Mouse (Mus musculus) heart, embryonic 16.5 days (tissue): ENCODE results near the gene Afg1l. TPM values are rescaled to one million over a fixed set of nuclear protein-coding genes. Genes with fewer than 3 reads are reported as not detected.

Experiments used
- ATAC-seq: fragments of 200-750 bp; cut with Nextera tagmentation; replicated peaks from 2 replicates; pipeline ENCODE4 v1.8.0; 2017; ENCODE audit warnings: moderate number of reproducible peaks; ENCODE audit not compliant: insufficient read depth, low FRiP score; ENCODE audit errors: extremely low read depth
- H3K27ac ChIP-seq: fragments of 300-500 bp; sonication (generic); 2 replicates; pipeline ENCODE4 v1.5.1; 2014; ENCODE audit warnings: mild to moderate bottlenecking, low read length, control low read depth, moderate library complexity
- H3K27me3 ChIP-seq: fragments of 300-500 bp; sonication (generic); 2 replicates; pipeline ENCODE4 v1.6.1; 2014; ENCODE audit warnings: low read length, mixed read lengths; ENCODE audit not compliant: control insufficient read depth, insufficient read depth
- H3K36me3 ChIP-seq: fragments of 300-500 bp; sonication (generic); 2 replicates; pipeline ENCODE4 v1.6.1; 2014; ENCODE audit not compliant: control insufficient read depth, insufficient read depth
- H3K4me1 ChIP-seq: fragments of 300-500 bp; sonication (generic); 2 replicates; pipeline ENCODE4 v1.6.1; 2014; ENCODE audit warnings: low read length, mixed read lengths; ENCODE audit not compliant: control insufficient read depth, insufficient read depth
- H3K4me2 ChIP-seq: fragments of 300-500 bp; sonication (generic); 2 replicates; pipeline ENCODE4 v1.6.1; 2014; ENCODE audit warnings: low read depth, mild to moderate bottlenecking, control low read depth, low read length
- H3K4me3 ChIP-seq: fragments of 300-500 bp; sonication (generic); 2 replicates; pipeline ENCODE4 v1.5.1; 2014; ENCODE audit warnings: mild to moderate bottlenecking, control low read depth, low read length
- H3K9ac ChIP-seq: fragments of 300-500 bp; sonication (generic); 2 replicates; pipeline ENCODE4 v1.6.1; 2014; ENCODE audit warnings: low read length, control low read depth
- H3K9me3 ChIP-seq: fragments of 300-500 bp; sonication (generic); replicated peaks from 2 replicates; pipeline ENCODE4 v1.6.1; 2016; ENCODE audit warnings: low read length; ENCODE audit not compliant: control insufficient read depth
- WGBS: fragments of 180-500 bp; shearing (Covaris S2); extraction: QIAGEN DNeasy Blood & Tissue Kit; methylation state at CpG from one replicate; pipeline ENCODE4 v1.1.7; 2014; 5-methylcytosine and 5-hydroxymethylcytosine counted together
- polyA plus RNA-seq: library from polyadenylated mRNA; unstranded; fragments of >200 nt; fragmentation: Nextera tagmentation; extraction: Ambion mirVana; gene quantifications from 2 replicates; pipeline ENCODE4 v1.2.1, GENCODE M21; 2015

Afg1l gene
- polyA plus RNA-seq, 1 experiment from 2014 or later: 22.1 TPM

DNA sequence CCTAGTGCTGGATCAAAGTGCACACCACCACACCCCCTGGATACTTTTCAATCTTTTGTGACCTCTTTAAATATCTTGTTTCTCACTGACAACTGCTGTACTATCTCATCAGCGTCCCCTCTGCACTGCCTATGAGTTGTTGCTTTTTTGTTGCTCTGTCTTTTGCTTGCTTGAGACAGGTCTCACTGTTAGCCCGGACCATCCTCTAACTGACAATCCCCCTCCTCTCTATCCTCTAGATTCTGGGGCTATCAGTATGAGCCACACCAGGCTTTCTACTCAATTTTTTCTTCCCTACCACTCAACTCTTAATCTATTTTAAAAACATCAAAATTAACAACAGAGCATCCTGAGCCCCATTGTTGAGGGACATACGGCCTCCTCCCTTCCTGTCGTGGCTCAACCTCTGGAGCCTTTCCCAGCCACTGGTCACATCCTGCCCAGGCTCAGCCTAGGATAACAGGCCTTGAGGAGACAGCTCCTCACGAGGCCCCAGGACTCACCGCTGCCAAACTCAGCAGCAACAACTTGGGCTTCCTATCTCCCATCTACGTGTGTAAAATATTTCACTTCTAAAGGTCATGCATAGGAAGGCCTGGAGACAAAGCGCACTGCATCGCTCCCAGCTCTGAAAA, 20.7 kb downstream of the Afg1l start:
- Histone ChIP-seq H3K36me3 (peaks cover 14% of the 10 kb centered on the region), H3K27ac (peak overlapping the region; percentile 81), H3K4me3 (no peak overlapping the region), H3K9me3 (peaks cover 8% of the 10 kb centered on the region), H3K4me1 (peaks cover 15% of the 10 kb centered on the region), H3K9ac (no peak overlapping the region), H3K4me2 (no peak overlapping the region), H3K27me3 (no peaks in the 10 kb centered on the region)
- 44% methylated on average over 9 of the region's 9 CpGs for WGBS
- peak; percentile 92 for ATAC-seq

DNA sequence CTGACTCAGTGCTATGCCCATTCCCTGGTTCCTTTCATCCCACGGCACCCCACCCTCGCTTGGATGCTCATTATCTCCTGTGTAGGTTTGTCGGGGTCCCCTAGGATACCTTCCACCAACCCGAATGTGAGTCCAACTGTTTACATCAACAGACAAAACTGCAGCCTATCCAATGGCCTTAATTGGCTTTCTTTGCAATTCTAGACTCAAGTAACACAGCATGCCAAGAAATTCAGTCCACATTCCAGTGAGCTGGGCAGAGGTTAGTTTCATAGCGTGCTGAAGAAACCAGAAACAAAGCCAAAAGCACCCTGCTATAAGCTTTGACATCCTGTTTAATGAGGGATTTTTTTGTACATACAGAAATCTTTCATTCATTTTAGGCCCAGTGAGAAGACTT, 22.4 kb downstream of the Afg1l start:
- peaks cover 15% of the 10 kb centered on the region for H3K4me1 ChIP-seq
- H3K9ac ChIP-seq: no peak overlapping the region
- WGBS: 64% methylated on average over 5 of the region's 5 CpGs
- peaks cover 8% of the 10 kb centered on the region for H3K9me3 ChIP-seq
- H3K4me3 ChIP-seq: no peak overlapping the region
- H3K27me3 ChIP-seq: no peaks in the 10 kb centered on the region
- peak overlapping the region; percentile 26 for H3K27ac ChIP-seq
- ATAC-seq: no peak
- peaks cover 18% of the 10 kb centered on the region for H3K36me3 ChIP-seq
- H3K4me2 ChIP-seq: no peak overlapping the region

DNA sequence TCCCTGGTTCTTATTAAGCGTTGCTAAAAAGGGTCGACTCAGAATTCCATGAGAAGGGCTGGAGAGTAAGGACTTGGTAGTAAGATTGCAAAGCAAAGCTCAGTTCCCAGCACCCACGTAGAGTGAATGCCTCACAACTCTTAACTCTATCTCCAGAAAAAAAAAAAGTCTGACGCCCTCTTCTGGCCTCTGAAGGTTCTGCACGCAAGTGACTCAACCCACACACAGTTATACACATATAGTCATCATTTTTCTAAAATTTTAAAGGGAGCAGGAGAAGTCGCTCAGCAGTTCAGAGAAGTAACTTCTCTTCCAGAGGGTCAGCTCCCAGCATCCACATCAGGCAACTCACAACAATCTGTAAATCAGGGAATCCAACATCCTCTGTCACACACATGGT, 23.7 kb downstream of the Afg1l start:
- Histone ChIP-seq H3K9me3 (peaks cover 7% of the 10 kb centered on the region), H3K4me1 (peaks cover 15% of the 10 kb centered on the region), H3K27ac (no peak overlapping the region), H3K4me2 (no peak overlapping the region), H3K36me3 (peaks cover 15% of the 10 kb centered on the region), H3K27me3 (no peaks in the 10 kb centered on the region), H3K4me3 (no peak overlapping the region), H3K9ac (no peak overlapping the region)
- ATAC-seq: no peak
- 67% methylated on average over 6 of the region's 6 CpGs for WGBS

DNA sequence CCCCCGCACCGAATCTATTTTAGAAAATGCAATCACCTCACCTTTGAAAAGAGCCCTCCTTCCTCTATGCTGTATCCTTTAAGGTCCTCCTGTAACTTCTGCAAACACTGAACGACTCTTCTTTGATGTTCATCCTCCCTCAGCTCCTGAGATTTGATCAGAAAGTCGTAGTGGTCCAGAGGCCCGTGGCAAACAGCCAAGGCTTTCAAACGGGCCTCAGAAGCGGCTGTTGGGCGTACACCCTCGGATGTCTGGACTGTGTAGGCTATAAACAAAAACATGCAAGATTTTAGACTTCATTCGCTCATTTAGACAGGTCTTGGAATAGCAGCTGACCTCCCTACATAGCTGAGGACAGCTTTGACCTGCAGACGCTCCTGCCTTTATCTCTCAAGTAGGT, 24.1 kb downstream of the Afg1l start:
- Histone ChIP-seq H3K4me1 (peaks cover 15% of the 10 kb centered on the region), H3K9ac (no peak overlapping the region), H3K4me3 (no peak overlapping the region), H3K4me2 (no peak overlapping the region), H3K27ac (no peak overlapping the region), H3K27me3 (no peaks in the 10 kb centered on the region), H3K9me3 (peaks cover 3% of the 10 kb centered on the region), H3K36me3 (peaks cover 11% of the 10 kb centered on the region)
- no peak for ATAC-seq
- 47% methylated on average over 11 of the region's 11 CpGs for WGBS

DNA sequence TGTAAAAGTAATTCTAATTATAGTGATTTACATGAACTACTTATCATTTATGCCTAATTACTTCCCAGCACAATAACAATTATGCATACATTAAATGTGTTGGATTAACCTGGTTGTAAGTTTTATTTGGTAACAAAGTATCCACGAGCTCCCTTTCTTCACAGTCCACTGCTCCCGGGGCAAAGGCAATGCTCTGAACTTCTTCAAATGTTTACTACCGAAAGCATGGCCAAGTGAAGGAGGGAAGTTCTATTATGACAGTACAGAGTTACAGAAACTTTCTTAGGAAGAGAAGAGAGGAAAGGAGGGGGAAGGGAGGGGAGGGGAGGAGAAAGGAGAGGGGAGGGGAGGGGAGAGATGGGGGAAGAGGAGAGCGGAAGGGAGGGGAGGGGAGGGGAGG, 28.7 kb downstream of the Afg1l start:
- Histone ChIP-seq H3K36me3 (peaks cover 11% of the 10 kb centered on the region; the same call in 1 of the 2 replicates), H3K4me1 (peaks cover 10% of the 10 kb centered on the region), H3K27ac (no peak overlapping the region), H3K9ac (no peak overlapping the region), H3K9me3 (no peaks in the 10 kb centered on the region), H3K4me2 (no peak overlapping the region), H3K4me3 (no peak overlapping the region), H3K27me3 (no peaks in the 10 kb centered on the region)
- 68% methylated on average over 3 of the region's 4 CpGs for WGBS
- ATAC-seq: no peak

DNA sequence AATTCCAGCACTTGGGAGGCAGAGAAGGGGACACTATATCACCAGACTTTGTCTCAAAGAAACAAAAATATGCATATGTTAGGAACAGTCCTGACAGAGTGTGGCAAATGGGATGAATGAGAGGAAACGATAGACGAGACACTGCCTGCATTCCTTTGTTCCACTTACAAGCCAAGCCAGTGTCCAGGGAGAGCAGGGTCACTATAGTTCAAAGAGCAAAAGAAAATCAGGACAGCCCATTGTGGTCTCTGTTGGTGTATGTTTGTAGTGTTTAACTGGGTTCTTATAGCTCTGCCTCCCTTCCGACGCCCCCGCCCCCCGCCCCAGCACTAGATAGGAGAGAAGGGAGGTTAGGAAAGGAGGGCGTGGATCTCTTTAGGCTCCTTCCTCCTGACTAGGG, 30.0 kb downstream of the Afg1l start:
- WGBS: 51% methylated on average over 7 of the region's 7 CpGs

DNA sequence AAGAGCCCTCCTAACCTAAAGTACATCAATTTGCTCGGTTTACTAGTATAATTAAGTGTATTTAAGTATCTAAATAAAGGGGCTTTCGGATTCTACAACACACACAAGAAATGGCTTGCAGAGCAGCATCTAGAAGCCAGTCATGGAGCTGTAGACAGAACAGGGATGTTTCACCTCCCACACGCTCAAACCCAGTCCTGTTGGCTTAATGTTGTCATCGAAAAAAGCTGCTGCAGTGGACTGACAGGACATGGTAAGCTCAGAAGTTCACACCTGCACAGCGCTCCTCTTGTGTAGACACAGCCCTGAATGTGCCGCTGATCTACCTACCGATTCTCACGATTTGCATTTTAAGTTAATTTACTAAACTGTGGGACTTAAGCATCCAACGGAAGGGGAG, 32.2 kb downstream of the Afg1l start:
- Histone ChIP-seq H3K36me3 (peaks cover under 1% of the 10 kb centered on the region; the same call in 1 of the 2 replicates), H3K4me2 (no peak overlapping the region), H3K4me3 (no peak overlapping the region), H3K27me3 (no peaks in the 10 kb centered on the region), H3K4me1 (peaks cover 8% of the 10 kb centered on the region), H3K9ac (no peak overlapping the region), H3K9me3 (no peaks in the 10 kb centered on the region), H3K27ac (no peak overlapping the region)
- no peak for ATAC-seq
- 50% methylated on average over 9 of the region's 9 CpGs for WGBS

More for the DNA sequence above, 30.0 kb downstream of the Afg1l start:
- ATAC-seq: 0 out of 2 replicates have a peak, but pooled peaks have one; percentile 37
- Histone ChIP-seq H3K4me3 (no peak overlapping the region), H3K36me3 (peaks cover 6% of the 10 kb centered on the region; the same call in 1 of the 2 replicates), H3K27ac (no peak overlapping the region), H3K27me3 (no peaks in the 10 kb centered on the region), H3K4me2 (no peak overlapping the region), H3K4me1 (peaks cover 8% of the 10 kb centered on the region), H3K9ac (no peak overlapping the region), H3K9me3 (no peaks in the 10 kb centered on the region)

DNA sequence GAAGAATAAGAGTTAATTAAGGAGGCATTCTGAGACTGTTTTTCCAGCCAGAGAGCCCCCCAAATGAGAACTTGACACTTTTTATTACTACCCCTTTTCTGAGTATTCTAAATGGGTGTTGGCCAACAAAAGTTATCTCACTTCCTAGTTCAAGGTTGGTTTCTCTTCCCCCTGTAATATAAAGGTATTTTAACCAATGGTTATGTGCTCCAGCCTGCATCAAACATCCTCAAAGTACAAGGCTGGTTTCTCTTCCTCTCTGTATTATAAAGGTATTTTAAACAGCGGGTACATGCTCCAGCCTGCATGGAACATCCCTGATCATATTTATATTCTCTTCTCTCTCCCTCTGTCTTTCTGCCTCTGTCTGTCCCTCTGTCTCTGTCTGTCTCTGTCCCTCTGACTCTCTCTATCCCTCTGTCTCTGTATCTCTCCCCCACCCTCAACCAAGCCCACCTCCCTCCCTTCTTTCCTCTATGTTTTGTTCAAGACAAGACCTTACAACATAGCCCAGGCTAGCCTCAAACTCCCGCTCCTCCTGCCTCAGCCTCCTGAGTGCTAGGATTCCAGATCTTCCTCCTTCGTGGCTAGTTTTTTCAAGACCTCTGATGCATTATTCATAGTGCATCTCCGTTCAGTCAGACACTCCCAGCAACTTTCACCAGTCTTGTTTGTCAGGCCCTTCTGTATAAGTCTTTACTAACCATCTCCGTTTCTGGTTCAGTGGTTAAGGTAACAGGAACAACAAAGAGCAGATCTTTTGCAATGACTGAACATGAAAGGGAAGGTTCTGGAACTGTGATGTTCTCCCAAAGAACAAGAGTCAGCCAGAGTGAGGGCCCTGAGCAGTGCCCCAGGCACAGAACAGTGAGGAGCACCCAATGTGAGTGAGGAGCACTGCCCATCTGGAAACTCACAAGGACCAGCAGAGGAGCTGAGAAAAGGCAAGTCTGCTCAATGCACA, 41.2 kb downstream of the Afg1l start:
- no peaks in the 10 kb centered on the region for H3K27me3 ChIP-seq
- ATAC-seq: no peak
- no peak overlapping the region for H3K27ac ChIP-seq
- peaks cover 8% of the 10 kb centered on the region for H3K9me3 ChIP-seq
- no peak overlapping the region for H3K4me3 ChIP-seq
- peaks cover 9% of the 10 kb centered on the region; the same call in 1 of the 2 replicates for H3K36me3 ChIP-seq
- no peak overlapping the region for H3K4me2 ChIP-seq
- 84% methylated on average over 5 of the region's 5 CpGs for WGBS
- H3K9ac ChIP-seq: no peak overlapping the region
- H3K4me1 ChIP-seq: no peaks in the 10 kb centered on the region
